Mouse (Mus musculus) cerebral cortex, adult 2 months (tissue): Measurements from ENCODE around the gene Relch.

Experiments
- WGBS: fragments of 180-500 bp; shearing (Covaris S2); methylation state at CpG from one replicate; pipeline ENCODE4 v1.1.7; 2018; 5-methylcytosine and 5-hydroxymethylcytosine counted together

Gene Relch

GRCm38 (mm10) chr1:105746858-105747596 lies 83.4 kb downstream of the Relch start:
- whole genome bisulfite sequencing = 84% methylated on average over 5 of the region's 5 CpGs

DNA sequence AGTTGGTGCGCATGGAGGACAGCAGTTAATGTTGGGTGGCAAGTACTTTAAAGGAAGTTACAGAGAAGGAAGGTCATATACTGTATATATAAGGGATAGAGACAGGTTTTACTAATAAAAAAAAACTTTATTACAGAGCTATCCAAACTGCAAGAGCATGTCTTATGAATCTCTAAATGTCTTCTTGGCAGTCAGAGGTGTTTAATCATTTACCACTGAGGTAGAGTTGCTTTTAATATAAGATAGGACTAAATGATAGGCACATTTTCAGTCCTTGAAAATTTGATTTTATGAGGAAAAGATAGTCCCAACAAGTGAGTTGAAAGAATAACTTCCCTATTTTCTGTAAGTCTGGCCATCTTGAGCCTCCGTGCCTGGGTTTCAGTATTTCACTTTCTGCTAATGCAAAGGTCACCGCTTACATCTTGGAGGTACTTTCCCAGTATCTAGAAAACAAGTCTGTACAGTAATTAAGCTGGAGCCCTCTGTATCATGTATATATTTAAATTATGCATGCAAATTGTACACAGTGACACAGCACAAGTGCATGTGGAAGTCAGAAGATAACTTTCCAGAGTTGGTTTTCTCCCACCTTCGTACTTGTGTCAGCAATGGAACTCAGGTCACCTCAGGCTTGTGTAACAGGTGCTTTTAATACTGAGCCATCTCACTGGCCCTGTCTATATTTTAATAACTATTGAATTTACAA lies 84.6 kb downstream of the Relch start:
- WGBS = 94% methylated on average over 4 of the region's 4 CpGs

GRCm38 (mm10) chr1:105752196-105752595 lies 88.5 kb downstream of the Relch start:
- 67% methylated on average over 4 of the region's 4 CpGs for WGBS

- 100% methylated on average over 1 of the region's 1 CpGs for WGBS
These were observed 89.3 kb downstream of the Relch start for GRCm38 (mm10) chr1:105752944-105753343.

DNA sequence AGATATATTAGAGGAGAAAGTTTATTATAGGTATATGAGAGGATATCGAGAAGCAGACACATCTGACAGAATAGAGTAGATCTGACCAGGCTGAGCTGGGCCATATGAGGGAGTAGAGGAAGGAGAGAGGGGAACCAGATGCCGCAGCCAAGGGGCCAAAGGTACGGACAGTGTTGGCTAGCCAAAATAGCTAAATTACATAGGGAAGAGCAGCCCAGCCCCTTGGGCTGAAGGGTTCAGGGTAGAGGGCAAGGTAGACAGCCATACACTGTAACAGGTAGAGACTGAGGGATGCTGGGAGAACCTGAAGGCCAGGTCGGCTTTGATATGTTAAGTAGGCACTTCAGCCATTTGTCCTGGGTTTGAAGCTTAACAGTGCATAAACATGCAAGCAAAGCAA lies 95.1 kb downstream of the Relch start:
- WGBS = 92% methylated on average over 4 of the region's 4 CpGs

GRCm38 (mm10) chr1:105759422-105760165 lies 95.9 kb downstream of the Relch start:
- WGBS = 66% methylated on average over 3 of the region's 3 CpGs

GRCm38 (mm10) chr1:105765586-105765985 lies 101.9 kb downstream of the Relch start:
- WGBS = 72% methylated on average over 8 of the region's 8 CpGs

DNA sequence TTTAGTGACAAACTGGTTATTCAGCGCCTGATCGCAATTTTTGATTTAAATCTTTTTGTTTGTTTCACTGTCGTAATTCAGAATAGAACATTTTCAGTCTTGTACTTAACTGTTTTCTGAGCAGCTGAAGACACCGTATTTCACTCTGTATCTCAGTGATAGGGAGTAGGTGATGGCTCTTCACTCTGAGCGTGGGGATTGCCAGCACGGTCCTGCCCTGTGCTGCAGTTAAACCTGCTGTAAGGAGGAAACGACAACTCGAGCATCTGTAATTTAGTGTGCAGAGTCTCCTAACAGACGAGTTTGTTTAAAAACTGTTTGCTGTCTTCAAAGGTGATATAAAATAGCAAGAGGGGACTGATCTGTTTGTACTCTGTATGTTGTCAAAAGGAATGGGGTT lies 102.4 kb downstream of the Relch start:
- 88% methylated on average over 9 of the region's 9 CpGs for WGBS

DNA sequence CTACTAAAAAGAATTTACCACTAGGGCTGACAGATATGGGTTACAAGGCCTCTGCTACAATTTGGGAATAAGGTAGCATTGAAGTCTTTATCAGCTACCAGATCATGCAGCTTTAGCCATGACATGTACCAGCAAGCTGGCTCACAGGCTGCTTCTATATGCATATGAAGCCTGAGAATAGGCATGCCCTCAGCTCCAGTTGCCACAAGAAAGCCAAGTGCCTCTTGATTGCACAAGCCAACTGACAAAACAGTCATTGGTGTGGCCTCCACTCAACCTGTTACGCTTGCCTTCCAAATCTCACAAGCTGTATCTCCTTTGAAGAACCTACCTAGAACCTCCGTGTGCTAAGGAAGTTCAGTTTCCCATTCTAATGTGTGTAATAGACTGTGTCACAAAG lies 104.7 kb downstream of the Relch start:
- 96% methylated on average over 2 of the region's 2 CpGs for WGBS

DNA sequence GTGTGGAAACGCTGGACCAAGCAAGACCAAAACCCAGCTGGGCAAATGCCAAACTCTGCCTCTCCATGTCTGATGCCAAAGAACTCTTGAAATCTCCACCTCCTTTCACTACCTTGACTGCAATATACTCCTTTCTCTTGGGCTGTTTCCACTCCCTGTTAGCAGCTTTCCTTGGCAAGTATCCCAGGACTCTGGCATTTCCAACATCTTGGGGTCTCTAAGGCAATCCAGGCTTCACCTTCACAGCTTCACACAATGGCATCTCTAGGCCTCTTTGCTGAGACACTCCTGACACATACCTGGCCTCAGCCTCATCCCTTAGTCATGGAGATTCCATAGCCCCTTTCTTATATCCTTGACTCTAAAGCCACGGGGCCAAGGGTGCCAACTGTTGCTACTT lies 107.0 kb downstream of the Relch start:
- WGBS = 66% methylated on average over 2 of the region's 2 CpGs

GRCm38 (mm10) chr1:105776426-105776825 lies 112.8 kb downstream of the Relch start:
- 82% methylated on average over 4 of the region's 4 CpGs for WGBS

GRCm38 (mm10) chr1:105780079-105780456 lies 116.4 kb downstream of the Relch start:
- 39% methylated on average over 12 of the region's 12 CpGs for WGBS

GRCm38 (mm10) chr1:105780457-105781364 lies 117.0 kb downstream of the Relch start, which contains the start of gene Tnfrsf11a:
TSS of gene Tnfrsf11a (plus strand) at chr1:105780718.
- WGBS = 2% methylated on average over 77 of the region's 77 CpGs

DNA sequence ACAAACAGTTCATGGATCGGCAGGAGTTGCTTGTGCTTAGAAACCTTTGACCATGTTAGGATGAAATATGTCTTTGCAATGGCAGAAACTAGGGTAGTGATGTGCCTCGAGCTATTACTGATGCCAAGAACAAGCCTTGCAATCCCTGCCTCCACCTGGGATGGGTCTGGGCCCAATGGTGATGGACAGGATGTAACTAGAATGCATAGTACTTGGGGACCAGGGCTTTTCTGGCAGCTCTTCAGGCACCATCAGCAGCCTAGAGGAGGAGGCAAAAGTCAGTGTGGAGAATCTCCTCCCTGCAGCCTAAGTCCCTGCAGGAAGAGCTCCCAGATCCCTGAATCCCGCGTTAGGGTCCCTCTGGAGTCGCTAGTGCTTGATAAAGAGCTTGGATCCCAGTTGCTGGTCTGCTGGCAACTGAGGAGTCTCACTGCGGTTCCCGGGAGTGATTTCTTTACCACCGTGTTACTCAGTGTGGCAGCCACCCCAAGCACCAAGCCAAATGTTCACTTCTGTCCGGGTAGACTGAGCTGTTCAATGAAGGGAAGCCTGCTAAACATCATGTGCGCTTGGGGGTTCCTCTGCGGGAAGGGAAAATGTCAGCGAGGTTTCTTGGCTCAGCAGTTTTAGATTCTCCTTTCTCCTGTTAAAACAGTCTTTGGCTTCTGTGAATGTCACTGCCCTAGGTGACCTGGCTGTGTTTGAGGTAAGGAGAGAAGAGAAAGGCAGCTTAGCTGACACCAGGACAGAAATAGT lies 117.9 kb downstream of the Relch start:
- 35% methylated on average over 12 of the region's 12 CpGs for WGBS

DNA sequence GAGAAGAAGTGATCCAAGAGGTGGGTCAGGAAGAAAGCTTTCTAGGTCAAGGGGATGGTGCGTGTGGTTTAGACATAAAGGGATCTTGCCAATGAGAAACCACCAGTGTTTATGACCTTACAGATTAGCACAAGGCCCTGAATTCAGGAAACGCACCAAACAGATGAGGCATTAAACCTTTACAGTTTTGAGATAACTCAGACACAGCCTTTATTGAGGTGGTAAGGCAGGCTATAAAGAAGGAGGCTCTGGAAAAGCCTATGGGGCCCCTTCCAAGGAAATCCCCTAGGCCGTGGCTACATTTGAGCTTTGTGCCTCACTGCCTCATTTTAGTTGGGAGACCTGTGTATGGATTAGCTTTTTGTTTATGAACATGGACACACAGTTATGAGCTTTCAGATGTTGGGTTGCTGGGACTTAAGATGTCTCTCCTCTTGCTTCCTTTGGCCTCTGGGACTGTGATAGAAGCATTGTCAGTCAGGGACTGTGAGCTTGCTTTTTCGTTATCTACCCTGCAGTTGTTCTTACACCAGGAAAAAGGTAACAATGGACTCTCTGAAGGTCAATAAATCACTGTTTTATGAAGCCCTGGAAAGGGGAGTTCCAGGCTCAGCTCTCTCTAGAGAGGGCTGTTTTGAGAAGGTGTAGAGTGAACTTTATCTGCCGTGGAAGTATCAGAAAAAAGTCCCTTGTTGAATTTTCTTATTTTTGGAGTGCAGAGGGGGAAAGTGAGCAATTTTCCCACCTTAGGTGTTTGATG lies 120.8 kb downstream of the Relch start:
- WGBS = 84% methylated on average over 5 of the region's 5 CpGs

- 81% methylated on average over 4 of the region's 4 CpGs for WGBS
These were observed 121.5 kb downstream of the Relch start for GRCm38 (mm10) chr1:105785146-105785545.

DNA sequence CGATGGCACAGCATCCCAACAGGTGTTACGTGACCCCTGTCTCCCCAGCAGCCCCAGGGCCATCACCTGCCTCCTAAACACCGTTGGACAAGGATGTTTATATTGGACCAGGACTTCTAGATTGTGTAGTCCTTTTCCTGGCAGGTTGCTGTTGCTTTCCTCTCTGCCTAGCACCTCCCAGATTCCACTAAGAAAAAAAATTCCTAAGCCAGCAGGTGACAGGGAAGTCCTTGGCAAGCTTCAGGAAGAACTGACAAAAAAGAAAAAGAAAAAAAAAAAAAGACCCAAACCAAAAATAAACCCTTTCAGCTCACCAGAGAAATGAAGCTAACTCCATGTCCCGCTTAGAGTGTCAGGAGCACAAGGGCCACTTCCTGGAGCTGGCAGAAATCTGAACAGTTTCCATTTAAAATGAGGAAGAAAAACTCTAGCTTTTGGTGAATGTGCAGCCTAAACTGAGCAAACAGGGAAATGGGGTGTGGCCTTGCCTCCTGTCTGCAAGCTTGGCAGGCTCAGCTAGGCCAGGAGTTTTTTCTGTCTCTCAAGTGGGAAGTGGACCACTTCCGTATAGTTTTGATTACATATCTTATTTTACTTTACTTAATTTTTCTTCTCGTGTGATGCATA lies 123.2 kb downstream of the Relch start:
- 65% methylated on average over 6 of the region's 6 CpGs for WGBS

- WGBS = 88% methylated on average over 3 of the region's 3 CpGs
These were observed 126.4 kb downstream of the Relch start for GRCm38 (mm10) chr1:105790103-105790502.

- 94% methylated on average over 6 of the region's 6 CpGs for WGBS
These were observed 131.0 kb downstream of the Relch start for GRCm38 (mm10) chr1:105794670-105795069.

DNA sequence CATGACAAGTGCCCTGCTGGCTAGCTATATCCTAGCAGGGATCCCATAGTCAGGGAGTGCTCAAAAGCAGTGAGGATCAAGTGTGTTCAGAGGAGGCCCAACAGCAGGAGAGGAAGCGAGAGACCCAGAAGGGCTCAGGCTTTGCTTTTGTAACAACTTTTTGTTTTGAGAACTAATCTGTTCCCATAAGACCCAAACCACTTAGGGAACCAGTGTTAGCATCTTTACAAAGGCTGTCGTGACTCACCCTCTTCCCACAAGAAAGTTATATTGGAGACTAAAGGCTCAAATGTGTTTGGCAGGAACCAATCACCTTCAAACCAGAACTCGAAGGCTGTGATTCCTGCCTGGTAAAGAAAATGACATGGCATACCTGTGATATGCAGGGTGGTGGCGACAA lies 132.0 kb downstream of the Relch start:
- 79% methylated on average over 4 of the region's 4 CpGs for WGBS
